Mouse (Mus musculus): ENCODE measurements at regions not wholly inside any gene's neighbourhood (a gene's known extent, or its start where the extent isn't known, plus 50 kb on each side); places are given as distances from the start of the nearest gene placed in this dataset.
"Not testable (repeated sequence)": the region's sequence is repeated elsewhere in the genome, so short reads cannot be mapped to it uniquely, and the experiment has no call there.

DNA sequence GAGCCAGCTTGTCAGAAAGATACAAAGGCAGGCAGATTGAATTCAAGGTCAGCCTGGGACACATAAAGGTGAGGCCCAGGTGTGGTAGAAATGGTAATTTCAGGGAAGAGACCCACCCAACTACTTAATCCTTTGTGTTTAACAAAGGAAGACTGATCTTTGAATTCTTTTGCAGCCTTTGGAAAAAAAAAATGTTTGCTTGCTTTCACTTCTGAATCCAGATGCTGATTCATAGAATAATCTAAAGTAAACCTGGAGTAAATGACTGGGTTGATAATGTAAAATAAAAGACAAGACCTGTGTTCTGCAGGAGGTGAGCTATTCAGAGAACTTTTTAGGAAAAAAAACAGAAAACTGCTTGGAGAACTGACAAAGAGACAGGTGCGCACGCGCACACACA, 310.9 kb upstream of the Klf6 start:
- no peak overlapping the region for H3K4me3 ChIP-seq
- 95% methylated on average over 3 of the region's 3 CpGs for WGBS
- no peak for ATAC-seq (ENCODE audit: insufficient number of reproducible peaks, insufficient read depth, low FRiP score, low TSS enrichment, low read depth)
- no peak overlapping the region for H3K9ac ChIP-seq
- no peaks in the 10 kb centered on the region for H3K4me1 ChIP-seq
- H3K27ac ChIP-seq: no peak overlapping the region
- no peaks in the 10 kb centered on the region for H3K27me3 ChIP-seq
- no peaks in the 10 kb centered on the region for H3K9me3 ChIP-seq
- no peak overlapping the region for H3K4me2 ChIP-seq
- no peaks in the 10 kb centered on the region for H3K36me3 ChIP-seq

DNA sequence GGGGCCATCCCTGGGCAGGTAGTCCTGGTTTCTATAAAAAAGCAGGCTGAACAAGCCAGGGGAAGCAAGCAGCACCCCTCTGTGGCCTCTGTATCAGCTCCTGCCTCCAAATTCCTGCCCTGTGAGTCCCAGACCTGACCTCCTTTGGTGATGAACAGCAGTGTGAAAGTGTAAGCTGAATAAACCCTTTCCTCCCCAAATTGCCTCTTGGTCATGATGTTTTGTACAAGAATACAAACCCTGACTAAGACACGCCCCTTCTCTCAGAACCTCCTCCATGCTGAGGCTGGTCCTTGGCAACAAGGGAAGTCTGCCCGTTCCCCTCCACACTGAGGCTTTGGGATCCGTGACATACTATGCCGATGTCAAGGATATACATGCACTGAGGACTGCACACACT, 310.2 kb upstream of the Klf6 start:
- H3K4me1 ChIP-seq: no peaks in the 10 kb centered on the region
- no peak overlapping the region for H3K9ac ChIP-seq
- no peak overlapping the region for H3K4me3 ChIP-seq
- no peak overlapping the region for H3K27ac ChIP-seq
- H3K9me3 ChIP-seq: no peaks in the 10 kb centered on the region
- H3K4me2 ChIP-seq: no peak overlapping the region
- ATAC-seq (ENCODE audit: insufficient number of reproducible peaks, insufficient read depth, low FRiP score, low TSS enrichment, low read depth): no peak
- H3K36me3 ChIP-seq: no peaks in the 10 kb centered on the region
- 85% methylated on average over 4 of the region's 4 CpGs for WGBS
- H3K27me3 ChIP-seq: no peaks in the 10 kb centered on the region

DNA sequence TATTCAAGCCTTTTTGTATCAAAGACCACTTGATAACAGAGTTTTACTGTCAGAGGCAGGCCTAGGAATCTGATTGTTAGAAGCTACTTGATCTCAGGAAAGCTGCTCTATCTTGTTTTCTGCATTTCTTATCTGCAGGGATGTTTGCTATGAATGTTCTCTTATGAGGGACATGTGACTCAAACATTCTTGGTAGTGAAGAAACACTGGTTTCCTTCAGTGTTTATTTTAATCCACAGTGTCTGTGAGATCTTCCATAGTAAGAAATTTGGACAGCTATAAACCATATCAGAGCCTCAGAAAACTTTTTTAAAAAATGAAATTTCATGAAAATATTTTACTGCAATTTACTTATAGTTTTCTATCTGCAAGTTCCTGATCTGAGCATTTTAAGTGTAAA, 307.8 kb upstream of the Klf6 start:
- Histone ChIP-seq H3K27me3 (no peaks in the 10 kb centered on the region), H3K27ac (no peak overlapping the region), H3K9me3 (no peaks in the 10 kb centered on the region), H3K4me1 (no peaks in the 10 kb centered on the region), H3K4me3 (no peak overlapping the region), H3K36me3 (no peaks in the 10 kb centered on the region), H3K9ac (no peak overlapping the region), H3K4me2 (no peak overlapping the region)
- ATAC-seq (ENCODE audit: insufficient number of reproducible peaks, insufficient read depth, low FRiP score, low TSS enrichment, low read depth): no peak

DNA sequence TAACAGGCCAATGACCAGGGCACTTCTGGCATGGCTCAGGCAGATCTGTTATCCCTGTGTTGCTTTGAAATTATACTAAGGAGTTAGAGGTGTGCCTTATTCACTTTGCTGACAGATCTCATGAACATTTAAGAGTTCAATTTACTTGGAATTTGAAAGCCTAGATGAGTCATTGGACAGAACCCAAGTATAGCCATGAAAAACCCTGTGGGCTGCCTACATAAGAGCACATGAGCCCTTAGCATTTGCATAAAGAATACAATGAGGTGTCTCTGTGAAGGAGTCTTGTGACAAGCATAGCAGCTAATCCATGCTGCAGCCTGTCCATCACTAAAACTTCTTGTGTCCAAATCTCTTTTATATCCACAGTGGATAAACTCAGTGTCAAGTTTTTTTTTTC, 303.2 kb upstream of the Klf6 start:
- Histone ChIP-seq H3K4me3 (no peak overlapping the region), H3K9me3 (no peaks in the 10 kb centered on the region), H3K4me1 (no peaks in the 10 kb centered on the region), H3K9ac (no peak overlapping the region), H3K36me3 (no peaks in the 10 kb centered on the region), H3K4me2 (no peak overlapping the region), H3K27me3 (no peaks in the 10 kb centered on the region), H3K27ac (no peak overlapping the region)
- ATAC-seq (ENCODE audit: insufficient number of reproducible peaks, insufficient read depth, low FRiP score, low TSS enrichment, low read depth): no peak

DNA sequence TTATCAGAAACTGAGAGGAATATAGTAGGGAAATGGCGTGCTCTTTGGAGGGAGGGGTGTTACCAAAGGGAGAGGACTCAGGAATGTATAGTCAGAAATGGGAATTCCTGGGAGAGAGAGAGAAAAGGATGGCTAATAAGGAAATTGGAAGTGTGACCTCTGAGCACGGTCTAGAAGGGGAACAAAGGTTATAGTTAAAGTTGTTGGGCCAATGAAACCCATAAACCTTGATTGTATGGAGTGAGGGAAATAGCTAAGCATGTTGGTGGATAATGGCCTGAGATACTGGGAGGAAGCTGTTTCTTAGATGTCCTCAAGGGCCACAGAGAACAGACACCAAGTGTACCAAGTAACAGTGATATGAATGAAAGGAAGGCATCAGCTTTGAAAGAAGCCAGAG, 294.8 kb upstream of the Klf6 start:
- Histone ChIP-seq H3K4me2 (no peak overlapping the region), H3K9me3 (no peaks in the 10 kb centered on the region), H3K27me3 (no peaks in the 10 kb centered on the region), H3K4me1 (no peaks in the 10 kb centered on the region), H3K27ac (no peak overlapping the region), H3K36me3 (no peaks in the 10 kb centered on the region), H3K9ac (no peak overlapping the region), H3K4me3 (no peak overlapping the region)
- WGBS: 65% methylated on average over 2 of the region's 2 CpGs
- no peak for ATAC-seq (ENCODE audit: insufficient number of reproducible peaks, insufficient read depth, low FRiP score, low TSS enrichment, low read depth)

DNA sequence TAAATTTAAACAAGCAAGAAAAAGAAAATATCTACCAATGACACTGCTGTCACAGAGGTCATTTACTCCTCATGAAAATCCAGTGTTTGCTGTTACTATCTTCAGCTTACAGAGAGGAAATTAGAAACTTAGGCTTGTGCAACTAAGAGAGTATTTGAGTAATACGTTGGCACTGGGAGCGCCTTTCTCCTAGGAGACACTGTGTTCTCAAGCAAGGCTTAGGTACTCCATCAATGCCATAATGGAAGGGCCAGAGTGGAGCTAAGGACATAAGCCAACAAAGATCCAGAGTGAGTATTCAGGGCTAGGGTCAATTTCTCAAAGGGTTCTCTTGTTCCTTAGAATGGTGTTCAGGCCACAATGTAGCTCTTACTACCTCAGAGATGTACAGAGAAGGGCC, 294.4 kb upstream of the Klf6 start:
- H3K9ac ChIP-seq: no peak overlapping the region
- H3K27ac ChIP-seq: no peak overlapping the region
- no peak for ATAC-seq (ENCODE audit: insufficient number of reproducible peaks, insufficient read depth, low FRiP score, low TSS enrichment, low read depth)
- H3K9me3 ChIP-seq: no peaks in the 10 kb centered on the region
- 98% methylated on average over 2 of the region's 2 CpGs for WGBS
- no peak overlapping the region for H3K4me2 ChIP-seq
- H3K36me3 ChIP-seq: no peaks in the 10 kb centered on the region
- H3K4me1 ChIP-seq: no peaks in the 10 kb centered on the region
- no peaks in the 10 kb centered on the region for H3K27me3 ChIP-seq
- H3K4me3 ChIP-seq: no peak overlapping the region

GRCm38 (mm10) chr13:5569579-5569978, 291.7 kb upstream of the Klf6 start:
- H3K4me3 ChIP-seq: no peak overlapping the region
- H3K4me1 ChIP-seq: no peaks in the 10 kb centered on the region
- no peak overlapping the region for H3K27ac ChIP-seq
- H3K9me3 ChIP-seq: no peaks in the 10 kb centered on the region
- no peak for ATAC-seq (ENCODE audit: insufficient number of reproducible peaks, insufficient read depth, low FRiP score, low TSS enrichment, low read depth)
- H3K4me2 ChIP-seq: no peak overlapping the region
- no peaks in the 10 kb centered on the region for H3K36me3 ChIP-seq
- H3K9ac ChIP-seq: no peak overlapping the region
- 84% methylated on average over 1 of the region's 1 CpGs for WGBS
- H3K27me3 ChIP-seq: no peaks in the 10 kb centered on the region

- H3K9me3 ChIP-seq: no peaks in the 10 kb centered on the region
- WGBS: 89% methylated on average over 2 of the region's 2 CpGs
- H3K9ac ChIP-seq: no peak overlapping the region
- ATAC-seq (ENCODE audit: insufficient number of reproducible peaks, insufficient read depth, low FRiP score, low TSS enrichment, low read depth): no peak
- no peak overlapping the region for H3K4me3 ChIP-seq
- H3K27me3 ChIP-seq: no peaks in the 10 kb centered on the region
- no peaks in the 10 kb centered on the region for H3K4me1 ChIP-seq
- H3K27ac ChIP-seq: no peak overlapping the region
- H3K4me2 ChIP-seq: no peak overlapping the region
- H3K36me3 ChIP-seq: no peaks in the 10 kb centered on the region
These were observed 290.9 kb upstream of the Klf6 start for GRCm38 (mm10) chr13:5570386-5570785.

DNA sequence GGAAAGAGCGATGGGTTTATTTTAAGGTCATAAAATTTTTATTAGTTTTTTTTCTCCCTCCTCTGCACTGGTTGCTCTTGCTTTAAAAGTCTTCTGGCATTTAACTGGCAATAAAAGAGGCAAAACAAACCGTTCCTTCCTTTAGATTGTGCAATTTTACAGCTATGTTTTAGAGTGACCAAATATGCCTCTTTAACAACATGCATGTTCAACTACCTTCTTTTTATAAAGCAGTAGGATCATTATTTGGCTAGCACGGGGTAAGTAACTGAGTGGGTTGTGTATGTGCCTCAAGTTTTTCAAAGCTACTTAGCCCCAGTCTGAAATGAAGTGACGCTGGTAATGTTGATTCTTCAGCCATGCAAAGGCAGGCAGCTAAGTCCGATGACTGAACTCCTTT, 284.7 kb upstream of the Klf6 start:
- Histone ChIP-seq H3K27ac (no peak overlapping the region), H3K4me2 (no peak overlapping the region), H3K36me3 (no peaks in the 10 kb centered on the region), H3K27me3 (no peaks in the 10 kb centered on the region), H3K4me1 (no peaks in the 10 kb centered on the region), H3K4me3 (no peak overlapping the region), H3K9ac (no peak overlapping the region), H3K9me3 (no peaks in the 10 kb centered on the region)
- ATAC-seq (ENCODE audit: insufficient number of reproducible peaks, insufficient read depth, low FRiP score, low TSS enrichment, low read depth): no peak
- 79% methylated on average over 5 of the region's 5 CpGs for WGBS

- H3K4me3 ChIP-seq; H3K27ac ChIP-seq; ATAC-seq (ENCODE audit: insufficient number of reproducible peaks, insufficient read depth, low FRiP score, low TSS enrichment, low read depth); H3K4me2 ChIP-seq; H3K4me1 ChIP-seq; H3K9me3 ChIP-seq; H3K36me3 ChIP-seq; H3K9ac ChIP-seq; H3K27me3 ChIP-seq: not testable (repeated sequence)
- 89% methylated on average over 7 of the region's 7 CpGs for WGBS
These were observed 277.6 kb upstream of the Klf6 start for GRCm38 (mm10) chr13:5583681-5584080.

DNA sequence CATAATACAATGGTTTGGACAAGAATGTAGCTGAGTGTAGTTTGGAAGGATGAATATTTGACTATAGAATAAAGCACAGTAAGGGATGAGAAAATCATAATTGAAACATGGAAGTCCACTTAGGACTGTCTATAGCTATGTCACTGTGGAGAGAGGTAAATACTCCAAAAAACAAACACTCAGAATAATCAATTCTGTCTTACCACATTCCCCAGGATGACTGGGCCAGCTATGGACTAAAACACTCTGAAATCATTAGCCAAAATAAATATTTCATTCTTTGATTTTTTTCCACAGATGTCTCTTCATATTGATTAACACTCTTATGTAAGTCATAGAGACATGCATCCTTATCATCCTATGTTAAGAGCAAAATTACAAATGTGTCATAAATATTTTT, 274.1 kb upstream of the Klf6 start:
- no peak overlapping the region for H3K4me3 ChIP-seq
- no peaks in the 10 kb centered on the region for H3K4me1 ChIP-seq
- H3K9ac ChIP-seq: no peak overlapping the region
- no peak overlapping the region for H3K4me2 ChIP-seq
- no peaks in the 10 kb centered on the region for H3K36me3 ChIP-seq
- H3K9me3 ChIP-seq: no peaks in the 10 kb centered on the region
- H3K27ac ChIP-seq: no peak overlapping the region
- no peaks in the 10 kb centered on the region for H3K27me3 ChIP-seq
- no peak for ATAC-seq (ENCODE audit: insufficient number of reproducible peaks, insufficient read depth, low FRiP score, low TSS enrichment, low read depth)

GRCm38 (mm10) chr13:5591286-5591685, 270.0 kb upstream of the Klf6 start:
- no peak for ATAC-seq (ENCODE audit: insufficient number of reproducible peaks, insufficient read depth, low FRiP score, low TSS enrichment, low read depth)
- no peak overlapping the region for H3K27ac ChIP-seq
- no peaks in the 10 kb centered on the region for H3K27me3 ChIP-seq
- no peak overlapping the region for H3K9ac ChIP-seq
- H3K4me3 ChIP-seq: no peak overlapping the region
- H3K4me1 ChIP-seq: no peaks in the 10 kb centered on the region
- no peaks in the 10 kb centered on the region for H3K36me3 ChIP-seq
- H3K4me2 ChIP-seq: no peak overlapping the region
- H3K9me3 ChIP-seq: no peaks in the 10 kb centered on the region
- 57% methylated on average over 2 of the region's 2 CpGs for WGBS

DNA sequence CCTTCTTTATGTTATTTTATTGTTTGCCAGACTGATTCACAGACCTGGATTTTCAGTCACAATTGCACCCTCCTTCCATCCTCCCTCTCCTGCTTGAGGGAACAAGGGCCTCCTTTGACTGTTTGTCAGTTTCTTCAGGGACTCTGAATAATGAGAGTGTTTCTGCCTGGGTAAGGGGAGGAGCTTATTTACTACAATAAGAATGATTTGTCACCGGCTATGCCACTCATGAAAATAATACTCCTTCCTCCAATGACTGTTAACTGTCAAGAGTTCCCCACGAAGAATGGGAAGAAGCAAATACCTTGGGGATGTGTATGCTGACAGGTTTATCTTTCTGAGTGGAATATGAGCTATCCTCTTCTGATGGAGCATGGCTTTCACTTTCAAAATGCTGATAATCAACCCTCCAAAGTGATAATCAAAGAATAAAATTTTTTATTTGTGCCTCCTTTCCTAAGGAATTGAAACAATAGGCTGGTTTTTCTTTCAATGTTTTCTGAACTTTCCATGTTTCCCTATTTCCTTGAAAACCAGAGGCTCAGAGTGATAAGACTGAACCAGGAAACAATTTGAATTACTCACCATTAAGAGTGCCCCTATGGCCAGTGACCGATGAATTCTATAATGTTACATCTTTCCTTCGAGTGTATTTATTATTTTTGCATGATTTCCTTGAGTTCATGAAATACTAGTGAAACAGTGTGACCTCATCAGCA, 269.3 kb upstream of the Klf6 start:
- WGBS: 59% methylated on average over 4 of the region's 4 CpGs
- no peaks in the 10 kb centered on the region for H3K27me3 ChIP-seq
- H3K4me1 ChIP-seq: no peaks in the 10 kb centered on the region
- no peaks in the 10 kb centered on the region for H3K9me3 ChIP-seq
- no peak overlapping the region for H3K27ac ChIP-seq
- ATAC-seq (ENCODE audit: insufficient number of reproducible peaks, insufficient read depth, low FRiP score, low TSS enrichment, low read depth): no peak
- H3K4me3 ChIP-seq: no peak overlapping the region
- H3K36me3 ChIP-seq: no peaks in the 10 kb centered on the region
- no peak overlapping the region for H3K4me2 ChIP-seq
- H3K9ac ChIP-seq: no peak overlapping the region

All from embryonic facial prominence, embryonic 13.5 days (tissue).